Mouse (Mus musculus): Measurements from ENCODE around the gene Lrrc61. TPM values are rescaled to one million over a fixed set of nuclear protein-coding genes. Genes with fewer than 3 reads are reported as not detected.
"Not testable (repeated sequence)": the region's sequence is repeated elsewhere in the genome, so short reads cannot be mapped to it uniquely, and the experiment has no call there.

The Lrrc61 gene
- polyA plus RNA-seq (2015; fragmentation: Nextera tagmentation; extraction: Ambion mirVana) = 6.0 and 7.3 TPM in 2 replicates

DNA sequence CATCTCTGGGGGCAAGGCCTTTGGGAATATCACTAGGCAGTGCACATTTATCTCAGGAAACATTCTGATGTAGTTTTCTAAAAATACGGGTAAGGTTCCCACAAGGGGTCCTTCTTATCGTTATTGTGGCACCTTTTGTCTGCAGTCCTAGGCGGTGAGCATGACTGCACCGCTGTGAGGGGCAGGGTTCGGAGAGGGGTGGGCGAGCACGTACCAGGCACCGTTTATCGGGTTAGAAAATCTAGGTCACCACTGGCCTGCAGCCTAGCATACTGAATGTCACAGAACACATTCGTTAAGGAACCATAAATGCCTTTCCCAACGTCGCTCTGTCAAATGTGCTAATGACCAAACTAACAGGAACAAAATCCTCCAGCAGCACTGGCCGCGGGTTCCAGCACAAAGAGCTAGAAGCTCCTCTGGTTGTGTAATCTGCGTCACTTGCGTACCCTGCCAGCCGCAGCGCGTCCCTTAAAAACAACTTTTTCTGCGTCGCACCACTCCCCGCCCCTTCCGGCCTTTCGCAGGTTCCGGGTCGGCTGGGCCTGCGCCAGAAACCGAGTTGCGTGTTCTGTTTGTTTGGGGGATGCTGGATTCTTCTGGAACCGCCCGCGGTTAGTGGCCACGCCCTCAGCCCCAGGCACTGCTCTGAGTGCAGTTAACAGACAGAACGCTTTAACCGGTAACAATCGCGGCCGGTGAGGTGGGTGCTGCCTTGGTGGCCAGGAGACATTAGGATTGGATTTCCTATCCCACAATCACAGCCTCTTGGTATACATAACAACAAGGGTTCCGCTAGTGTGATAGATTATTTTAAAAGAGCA is at the start of gene Lrrc61:
Gene Lrrc61, plus strand, starts transcription at position 517 of the 824 bp plus-strand sequence.
- Histone ChIP-seq H3K9ac (peak within 1 kb of the TSS; percentile 61), H3K27me3 (no peaks in the 10 kb centered on the region), H3K4me1 (peaks cover 9% of the 10 kb centered on the region; the same call in 1 of the 2 replicates), H3K9me3 (no peaks in the 10 kb centered on the region), H3K4me2 (peak within 1 kb of the TSS; percentile 82), H3K4me3 (peak within 1 kb of the TSS; percentile 59), H3K36me3 (no peaks in the 10 kb centered on the region), H3K27ac (peak within 1 kb of the TSS; percentile 99)
- ATAC-seq (ENCODE audit: borderline replicate concordance, extremely low read depth, low FRiP score, low TSS enrichment) = peak; percentile 95
- under 1% methylated on average over 39 of the region's 39 CpGs for WGBS

DNA sequence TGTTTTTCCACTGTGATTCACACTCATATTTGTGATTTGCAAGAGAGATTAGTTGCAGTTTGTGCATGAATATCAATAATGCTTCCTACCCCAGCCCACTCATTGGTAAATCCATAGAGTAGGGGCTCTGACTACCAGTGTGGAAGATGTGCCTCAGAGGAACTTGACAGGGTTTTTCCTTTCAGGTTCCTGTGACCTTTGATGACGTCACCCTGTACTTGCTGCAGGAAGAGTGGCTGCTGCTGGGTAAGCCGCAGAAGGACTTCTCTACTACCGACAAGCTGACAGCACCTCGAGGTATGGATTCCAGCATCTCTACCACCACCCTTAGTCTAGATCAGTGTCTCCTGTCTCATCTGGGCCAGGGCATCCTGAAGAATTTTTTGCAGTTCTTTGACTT is 46.5 kb upstream of the Lrrc61 start:
- Histone ChIP-seq H3K4me3 (no peak overlapping the region), H3K9me3 (no peaks in the 10 kb centered on the region), H3K36me3 (0 out of 2 replicates have a peak, but pooled peaks cover 12% of the 10 kb centered on the region), H3K4me2 (no peak overlapping the region), H3K9ac (no peak overlapping the region), H3K27me3 (no peaks in the 10 kb centered on the region), H3K4me1 (peaks cover 4% of the 10 kb centered on the region; the same call in 1 of the 2 replicates), H3K27ac (no peak overlapping the region)
- WGBS = 66% methylated on average over 4 of the region's 4 CpGs
- no peak for ATAC-seq (ENCODE audit: borderline replicate concordance, extremely low read depth, low FRiP score, low TSS enrichment)

DNA sequence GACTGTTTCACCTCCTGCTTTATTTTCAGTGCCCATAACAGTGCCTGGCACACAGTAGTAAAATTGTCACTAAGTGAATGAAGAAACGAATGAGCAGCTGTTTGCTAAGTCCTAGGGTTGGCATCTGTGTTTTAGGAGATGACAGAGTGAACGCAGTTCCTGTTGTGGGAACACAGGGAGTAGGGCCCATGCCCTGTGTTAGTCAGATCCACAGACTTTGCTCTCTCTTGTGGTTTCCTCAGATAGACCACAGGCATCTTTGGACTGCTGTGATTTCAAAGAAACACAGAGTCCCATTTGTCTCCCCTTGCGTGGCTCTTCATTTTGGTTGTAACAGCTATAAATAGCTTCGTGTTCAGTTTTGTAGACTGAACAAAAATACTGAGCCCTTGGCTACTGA is 44.2 kb upstream of the Lrrc61 start:
- Histone ChIP-seq H3K4me2 (no peak overlapping the region), H3K27ac (no peak overlapping the region), H3K4me1 (no peaks in the 10 kb centered on the region), H3K36me3 (0 out of 2 replicates have a peak, but pooled peaks cover 13% of the 10 kb centered on the region), H3K9ac (no peak overlapping the region), H3K27me3 (no peaks in the 10 kb centered on the region), H3K9me3 (no peaks in the 10 kb centered on the region), H3K4me3 (no peak overlapping the region)
- WGBS = 74% methylated on average over 4 of the region's 4 CpGs
- no peak for ATAC-seq (ENCODE audit: borderline replicate concordance, extremely low read depth, low FRiP score, low TSS enrichment)

DNA sequence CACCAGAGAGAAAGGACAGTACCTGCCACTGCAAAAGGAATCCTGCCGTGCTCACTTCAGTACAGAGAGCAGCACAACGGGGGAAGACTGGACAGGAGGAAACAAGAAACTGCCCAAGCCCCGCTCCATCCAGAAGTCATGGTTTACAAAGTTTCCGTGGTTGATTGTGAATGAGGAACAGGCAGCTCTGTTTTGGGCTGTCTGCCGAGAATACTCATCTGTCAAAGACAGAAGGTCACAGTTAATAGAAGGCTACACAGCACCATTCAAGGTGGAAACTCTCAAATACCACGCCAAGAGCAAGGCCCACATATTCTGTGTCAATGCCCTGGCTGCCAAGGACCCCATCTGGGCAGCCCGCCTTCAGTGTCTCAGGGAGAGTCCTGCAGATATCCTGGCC is 42.7 kb upstream of the Lrrc61 start:
- Histone ChIP-seq H3K9me3 (no peaks in the 10 kb centered on the region), H3K4me2 (no peak overlapping the region), H3K4me1 (no peaks in the 10 kb centered on the region), H3K4me3 (no peak overlapping the region), H3K27me3 (no peaks in the 10 kb centered on the region), H3K9ac (no peak overlapping the region), H3K36me3 (peaks cover 26% of the 10 kb centered on the region; the same call in 1 of the 2 replicates), H3K27ac (no peak overlapping the region)
- 83% methylated on average over 7 of the region's 7 CpGs for WGBS
- ATAC-seq (ENCODE audit: borderline replicate concordance, extremely low read depth, low FRiP score, low TSS enrichment) = no peak

DNA sequence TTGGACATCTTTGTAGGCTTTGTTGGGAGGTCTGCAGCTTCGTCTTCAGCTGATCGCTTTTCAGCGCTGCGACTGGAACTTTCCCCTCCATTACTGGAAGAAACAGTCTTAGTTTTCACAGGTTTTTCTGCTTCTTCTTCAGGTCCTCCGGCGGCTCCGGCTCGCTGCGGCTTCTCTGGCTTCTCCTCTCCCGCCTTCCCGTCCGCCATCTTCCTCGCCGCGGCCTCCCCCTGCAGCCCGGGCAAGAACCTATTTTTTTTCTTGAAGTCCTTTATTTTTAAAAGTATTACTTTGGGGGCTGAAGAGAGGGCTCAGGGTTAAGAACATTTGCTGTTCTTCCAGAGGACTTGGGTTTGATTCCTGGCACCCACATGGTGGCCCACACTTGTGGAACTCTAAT is 29.7 kb upstream of the Lrrc61 start:
- H3K4me1 ChIP-seq; H3K4me2 ChIP-seq; H3K27ac ChIP-seq; H3K27me3 ChIP-seq; H3K36me3 ChIP-seq; H3K4me3 ChIP-seq; H3K9ac ChIP-seq; H3K9me3 ChIP-seq; ATAC-seq (ENCODE audit: borderline replicate concordance, extremely low read depth, low FRiP score, low TSS enrichment): not testable (repeated sequence)
- WGBS = 95% methylated on average over 16 of the region's 16 CpGs

DNA sequence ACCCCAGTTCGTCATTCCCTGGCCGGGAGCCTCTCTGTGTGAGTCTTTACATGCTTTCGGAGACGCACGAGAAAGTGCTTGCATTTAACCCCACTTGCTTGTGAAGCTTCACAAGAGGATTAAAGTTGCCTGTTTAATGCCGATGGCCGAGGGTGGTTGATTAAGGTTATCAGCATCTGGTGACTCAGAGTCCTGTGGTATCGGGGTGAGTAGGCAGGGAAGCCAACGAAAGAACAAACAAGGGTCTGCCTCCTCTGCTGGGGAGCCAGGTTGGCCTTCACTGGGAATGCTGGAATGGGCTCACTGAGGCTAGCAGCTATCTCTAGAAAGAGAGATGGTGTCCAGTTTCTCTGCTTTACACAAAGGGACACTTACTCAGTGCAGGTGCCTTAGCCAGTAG is 26.7 kb upstream of the Lrrc61 start:
- no peak overlapping the region for H3K4me3 ChIP-seq
- 78% methylated on average over 9 of the region's 9 CpGs for WGBS
- no peak for ATAC-seq (ENCODE audit: borderline replicate concordance, extremely low read depth, low FRiP score, low TSS enrichment)

GRCm38 (mm10) chr6:48529261-48529660 is 25.3 kb upstream of the Lrrc61 start:
- H3K9me3 ChIP-seq = no peaks in the 10 kb centered on the region
- H3K4me3 ChIP-seq = no peak overlapping the region
- H3K4me1 ChIP-seq = 0 out of 2 replicates have a peak, but pooled peaks cover 7% of the 10 kb centered on the region
- ATAC-seq (ENCODE audit: borderline replicate concordance, extremely low read depth, low FRiP score, low TSS enrichment) = no peak
- peaks cover 4% of the 10 kb centered on the region; the same call in 1 of the 2 replicates for H3K36me3 ChIP-seq
- no peak overlapping the region for H3K4me2 ChIP-seq
- no peak overlapping the region for H3K27ac ChIP-seq
- H3K27me3 ChIP-seq = no peaks in the 10 kb centered on the region
- H3K9ac ChIP-seq = no peak overlapping the region
- 71% methylated on average over 14 of the region's 14 CpGs for WGBS

More for the DNA sequence above, 26.7 kb upstream of the Lrrc61 start:
- no peaks in the 10 kb centered on the region for H3K9me3 ChIP-seq
- H3K27ac ChIP-seq = no peak overlapping the region
- no peaks in the 10 kb centered on the region for H3K27me3 ChIP-seq
- H3K36me3 ChIP-seq = peaks cover 4% of the 10 kb centered on the region; the same call in 1 of the 2 replicates
- H3K4me1 ChIP-seq = 0 out of 2 replicates have a peak, but pooled peaks cover 7% of the 10 kb centered on the region
- no peak overlapping the region for H3K4me2 ChIP-seq
- no peak overlapping the region for H3K9ac ChIP-seq

DNA sequence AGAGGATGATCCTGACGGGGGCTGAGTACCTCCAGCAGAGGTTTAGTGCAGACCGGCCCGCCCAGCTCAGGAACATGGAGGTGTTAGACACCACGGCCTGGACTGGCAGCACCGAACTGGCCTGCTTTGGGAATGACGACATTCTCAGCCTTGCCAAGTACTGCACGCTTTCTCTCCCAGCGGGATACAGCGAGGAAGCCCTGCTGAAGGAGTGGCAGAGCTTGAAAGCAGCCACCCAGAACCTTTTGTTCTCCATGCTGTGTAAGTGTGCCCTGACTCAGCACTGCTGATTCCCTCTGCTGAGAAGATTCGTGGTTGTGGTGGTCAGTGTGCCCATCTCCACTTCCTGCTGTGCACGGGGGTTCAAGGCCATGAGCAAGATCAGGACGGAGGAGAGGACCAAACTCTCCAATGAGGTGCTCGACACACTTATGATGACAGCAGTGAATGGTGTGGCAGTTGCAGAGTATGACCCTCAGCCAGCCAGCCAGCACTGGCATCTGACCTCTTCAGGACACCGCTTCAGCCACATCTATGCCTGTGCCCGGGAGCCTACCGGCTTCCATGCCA is 24.6 kb upstream of the Lrrc61 start:
- Histone ChIP-seq H3K27ac (no peak overlapping the region), H3K27me3 (no peaks in the 10 kb centered on the region), H3K4me1 (0 out of 2 replicates have a peak, but pooled peaks cover 7% of the 10 kb centered on the region), H3K9ac (no peak overlapping the region), H3K4me2 (no peak overlapping the region), H3K36me3 (peaks cover 3% of the 10 kb centered on the region; the same call in 1 of the 2 replicates), H3K9me3 (no peaks in the 10 kb centered on the region), H3K4me3 (no peak overlapping the region)
- ATAC-seq (ENCODE audit: borderline replicate concordance, extremely low read depth, low FRiP score, low TSS enrichment) = 0 out of 2 replicates have a peak, but pooled peaks have one; percentile 9
- WGBS = 78% methylated on average over 16 of the region's 16 CpGs

DNA sequence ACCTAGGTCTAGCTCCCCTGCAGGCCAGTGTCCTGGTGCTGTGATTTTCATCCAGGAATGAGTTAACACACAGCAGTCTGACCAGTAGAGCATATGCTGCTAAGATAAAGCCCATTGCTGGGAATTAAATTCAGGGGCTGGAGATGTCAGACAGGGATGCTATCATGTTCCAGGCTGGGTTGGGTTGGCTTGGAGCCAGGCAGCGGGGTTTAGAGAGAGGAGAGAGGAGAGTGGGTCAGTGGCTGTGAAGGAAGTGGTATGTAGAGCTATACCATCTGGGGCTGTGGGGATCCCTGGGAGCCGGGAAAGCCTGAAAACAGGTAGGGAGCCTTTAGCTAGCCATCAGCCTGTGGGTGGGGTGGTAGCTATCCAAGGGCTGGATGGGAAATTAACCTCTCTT is 23.7 kb upstream of the Lrrc61 start:
- no peaks in the 10 kb centered on the region for H3K9me3 ChIP-seq
- H3K36me3 ChIP-seq = no peaks in the 10 kb centered on the region
- H3K4me2 ChIP-seq = no peak overlapping the region
- H3K27me3 ChIP-seq = no peaks in the 10 kb centered on the region
- no peak overlapping the region for H3K27ac ChIP-seq
- 0 out of 2 replicates have a peak, but pooled peaks have one; percentile 16 for ATAC-seq (ENCODE audit: borderline replicate concordance, extremely low read depth, low FRiP score, low TSS enrichment)
- H3K9ac ChIP-seq = no peak overlapping the region
- no peak overlapping the region for H3K4me3 ChIP-seq
- H3K4me1 ChIP-seq = 0 out of 2 replicates have a peak, but pooled peaks cover 7% of the 10 kb centered on the region
- WGBS = 29% methylated on average over 2 of the region's 2 CpGs

GRCm38 (mm10) chr6:48533475-48533874 is 21.1 kb upstream of the Lrrc61 start:
- H3K4me1 ChIP-seq = 0 out of 2 replicates have a peak, but pooled peaks cover 18% of the 10 kb centered on the region
- no peak overlapping the region for H3K4me3 ChIP-seq
- H3K4me2 ChIP-seq = no peak overlapping the region
- no peak overlapping the region for H3K9ac ChIP-seq
- no peaks in the 10 kb centered on the region for H3K36me3 ChIP-seq
- no peaks in the 10 kb centered on the region for H3K9me3 ChIP-seq
- 73% methylated on average over 2 of the region's 2 CpGs for WGBS
- no peaks in the 10 kb centered on the region for H3K27me3 ChIP-seq
- ATAC-seq (ENCODE audit: borderline replicate concordance, extremely low read depth, low FRiP score, low TSS enrichment) = no peak
- no peak overlapping the region for H3K27ac ChIP-seq

GRCm38 (mm10) chr6:48534913-48535312 is 19.7 kb upstream of the Lrrc61 start:
- Histone ChIP-seq H3K36me3 (no peaks in the 10 kb centered on the region), H3K27me3 (no peaks in the 10 kb centered on the region), H3K4me1 (0 out of 2 replicates have a peak, but pooled peaks cover 18% of the 10 kb centered on the region), H3K9me3 (no peaks in the 10 kb centered on the region), H3K27ac (no peak overlapping the region), H3K4me2 (no peak overlapping the region), H3K9ac (no peak overlapping the region), H3K4me3 (no peak overlapping the region)
- no peak for ATAC-seq (ENCODE audit: borderline replicate concordance, extremely low read depth, low FRiP score, low TSS enrichment)
- WGBS = 78% methylated on average over 8 of the region's 8 CpGs

DNA sequence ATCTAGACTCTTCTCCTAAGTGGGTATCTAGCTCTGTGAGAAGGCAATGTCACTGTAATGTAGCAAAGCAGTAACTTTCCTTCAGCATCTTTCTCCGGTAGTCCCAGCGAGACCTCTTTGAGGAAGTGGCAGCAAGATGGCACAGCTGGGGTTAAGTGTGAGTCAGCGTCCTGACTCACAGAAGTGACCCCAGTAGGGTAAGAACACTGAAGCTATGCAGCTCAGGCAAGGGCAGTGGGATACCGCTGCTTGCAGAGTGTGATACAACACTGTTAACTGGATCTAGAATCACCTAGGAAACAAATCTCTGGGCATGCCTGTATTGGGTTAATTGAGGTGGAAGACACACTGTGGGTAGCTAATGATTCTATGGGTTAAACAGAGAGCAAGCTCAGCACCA is 18.5 kb upstream of the Lrrc61 start:
- Histone ChIP-seq H3K9me3 (no peaks in the 10 kb centered on the region), H3K36me3 (no peaks in the 10 kb centered on the region), H3K27ac (no peak overlapping the region), H3K4me3 (no peak overlapping the region), H3K27me3 (no peaks in the 10 kb centered on the region), H3K9ac (no peak overlapping the region), H3K4me2 (no peak overlapping the region), H3K4me1 (peaks cover 12% of the 10 kb centered on the region; the same call in 1 of the 2 replicates)
- 65% methylated on average over 4 of the region's 4 CpGs for WGBS
- ATAC-seq (ENCODE audit: borderline replicate concordance, extremely low read depth, low FRiP score, low TSS enrichment) = no peak

All from lung, embryonic 15.5 days (tissue).